Mouse (Mus musculus): ENCODE measurements around the gene Agap2.

Gene Agap2

GRCm38 (mm10) chr10:127138328-127139141 is 63.5 kb downstream of the Agap2 start:
- no peak for DNase-seq

- no peak for DNase-seq
Observed at GRCm38 (mm10) chr10:127140971-127141370, 65.9 kb downstream of the Agap2 start.

- no peak for DNase-seq
Observed at GRCm38 (mm10) chr10:127141500-127141899, 66.4 kb downstream of the Agap2 start.
